Mouse (Mus musculus) cerebellum, adult 2 months (tissue): ENCODE data around the gene Myl3. TPM values are rescaled to one million over a fixed set of nuclear protein-coding genes. Genes with fewer than 3 reads are reported as not detected.

Experiments
- DNase-seq, 2 experiments: peaks; one replicate each; pipeline ENCODE4 v3.0.0; 2021
- H3K27ac ChIP-seq: fragments of 200-500 bp; 2 replicates; pipeline ENCODE4 v1.5.1; 2012; ENCODE audit warnings: low read length, control low read depth, inconsistent platforms; ENCODE audit not compliant: insufficient read depth
- H3K27me3 ChIP-seq: fragments of 200-500 bp; 2 replicates; pipeline ENCODE4 v1.6.1; 2012; ENCODE audit warnings: inconsistent platforms, mild to moderate bottlenecking, low read length, moderate library complexity; ENCODE audit not compliant: control insufficient read depth, insufficient read depth
- H3K4me1 ChIP-seq: fragments of 200-500 bp; 2 replicates; pipeline ENCODE4 v1.6.1; 2011; ENCODE audit warnings: low read length; ENCODE audit not compliant: control insufficient read depth, insufficient read depth
- H3K4me3 ChIP-seq: fragments of 200-500 bp; replicated peaks from 2 replicates; pipeline ENCODE3; 2011; ENCODE audit warnings: mild to moderate bottlenecking, low read depth, low read length, control low read depth; ENCODE audit not compliant: insufficient read depth
- CTCF ChIP-seq: fragments of 200-500 bp; IDR thresholded peaks from 2 replicates; pipeline ENCODE4 v1.5.1; 2011; ENCODE audit warnings: low read depth, mild to moderate bottlenecking, control low read depth, low read length, moderate library complexity, borderline replicate concordance; ENCODE audit not compliant: insufficient read depth
- POLR2A ChIP-seq: fragments of 200-500 bp; IDR thresholded peaks from 2 replicates; pipeline ENCODE4 v1.6.1; 2011; ENCODE audit warnings: low read length, control low read depth, borderline replicate concordance; ENCODE audit not compliant: insufficient read depth
- WGBS: fragments of 180-500 bp; shearing (Covaris S2); methylation state at CpG from one replicate; pipeline ENCODE4 v1.1.7; 2018; 5-methylcytosine and 5-hydroxymethylcytosine counted together
- polyA plus RNA-seq: library from polyadenylated mRNA; depleted of rRNA; stranded (reverse); fragments of >200 nt; gene quantifications from 2 replicates; pipeline ENCODE4 v1.2.3, GENCODE M21; 2012

Gene Myl3
- polyA plus RNA-seq, 1 experiment, result 0.51 TPM

GRCm38 (mm10) chr9:110757816-110758215 is 16.2 kb downstream of the Myl3 start:
- Histone ChIP-seq H3K4me1 (peaks cover 12% of the 10 kb centered on the region), H3K27me3 (no peaks in the 10 kb centered on the region), H3K4me3 (no peak overlapping the region), H3K27ac (no peak overlapping the region)
- 70% methylated on average over 5 of the region's 5 CpGs for WGBS
- DNase-seq, result no peak
- no peak for TF ChIP-seq CTCF
- no peak for TF ChIP-seq POLR2A

DNA sequence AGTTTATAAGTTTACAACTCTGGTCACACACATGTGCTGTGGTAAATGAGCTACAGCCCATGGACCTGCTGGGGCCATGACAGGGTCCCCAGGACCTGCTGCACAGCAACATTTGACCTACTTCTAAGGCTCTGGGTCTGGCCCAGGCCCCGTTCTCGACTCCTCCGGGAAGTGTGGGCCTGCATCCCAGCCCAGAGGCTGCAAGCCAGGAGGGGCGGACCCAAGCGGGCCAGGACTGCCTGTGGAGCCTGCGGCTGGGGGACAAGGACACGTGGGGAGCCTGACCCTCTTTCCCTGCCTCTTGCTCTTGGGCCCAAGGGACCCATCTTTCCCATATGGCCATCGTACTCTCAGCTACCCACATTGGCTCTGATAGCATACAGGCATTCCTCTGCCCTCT is 16.9 kb downstream of the Myl3 start:
- DNase-seq, result peak; percentile 35 to 39
- WGBS, result 8% methylated on average over 8 of the region's 8 CpGs
- no peak overlapping the region for H3K27ac ChIP-seq
- TF ChIP-seq CTCF, result no peak
- no peak for TF ChIP-seq POLR2A
- H3K4me3 ChIP-seq, result no peak overlapping the region
- H3K27me3 ChIP-seq, result no peaks in the 10 kb centered on the region
- H3K4me1 ChIP-seq, result peaks cover 12% of the 10 kb centered on the region

DNA sequence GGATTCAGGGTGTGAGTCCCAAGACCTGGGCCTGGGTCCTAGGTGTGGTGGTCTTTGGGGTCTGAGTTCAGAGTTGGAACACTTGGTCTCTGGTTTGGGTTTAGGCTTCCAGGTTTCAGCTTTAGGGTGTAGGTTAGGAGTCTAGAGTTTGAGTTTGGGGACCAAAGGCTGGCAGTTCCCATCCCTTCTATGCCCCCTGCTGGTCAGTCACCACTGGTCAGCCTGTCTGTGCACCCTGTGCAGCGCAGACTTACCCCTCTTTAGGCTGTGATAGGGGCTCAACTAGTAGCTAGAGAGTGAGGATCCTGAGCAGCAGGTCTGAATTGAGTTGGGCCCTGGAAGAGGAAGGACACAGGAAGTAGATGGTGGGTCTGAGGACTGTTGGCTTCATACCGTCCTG is 17.6 kb downstream of the Myl3 start:
- Histone ChIP-seq H3K27me3 (no peaks in the 10 kb centered on the region), H3K4me1 (peaks cover 12% of the 10 kb centered on the region), H3K27ac (no peak overlapping the region), H3K4me3 (no peak overlapping the region)
- DNase-seq, result no peak
- WGBS, result 91% methylated on average over 2 of the region's 2 CpGs
- TF ChIP-seq POLR2A (no peak), CTCF (peak; percentile 38; the same call in 1 of the 2 replicates)

DNA sequence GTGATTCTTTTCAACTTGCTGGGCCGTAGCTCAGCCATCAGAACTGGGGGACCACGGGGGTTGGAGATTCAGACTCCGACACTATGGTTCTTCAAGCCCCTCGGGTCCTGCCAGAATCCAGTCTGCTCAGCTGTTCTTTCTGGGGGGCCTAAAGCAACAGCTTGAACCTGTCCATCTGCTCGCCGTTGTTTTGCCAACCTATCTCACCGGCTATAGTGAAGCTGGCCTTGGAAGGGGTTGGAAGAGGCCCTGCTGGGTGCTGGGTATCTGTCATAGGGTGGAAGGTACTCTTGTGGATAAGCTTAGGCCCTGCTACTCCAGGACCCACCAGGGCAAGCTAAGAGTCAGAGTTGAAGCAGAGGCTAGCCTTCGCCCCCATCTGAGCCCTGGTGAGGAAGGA is 19.2 kb downstream of the Myl3 start:
- Histone ChIP-seq H3K27me3 (no peaks in the 10 kb centered on the region), H3K27ac (no peak overlapping the region), H3K4me1 (peaks cover 12% of the 10 kb centered on the region), H3K4me3 (no peak overlapping the region)
- DNase-seq, result no peak
- 35% methylated on average over 8 of the region's 8 CpGs for WGBS
- TF ChIP-seq CTCF, result no peak
- no peak for TF ChIP-seq POLR2A

GRCm38 (mm10) chr9:110762763-110763162 is 21.1 kb downstream of the Myl3 start:
- Histone ChIP-seq H3K27ac (no peak overlapping the region), H3K4me1 (peaks cover 12% of the 10 kb centered on the region), H3K27me3 (no peaks in the 10 kb centered on the region), H3K4me3 (no peak overlapping the region)
- 86% methylated on average over 10 of the region's 10 CpGs for WGBS
- no peak for DNase-seq
- no peak for TF ChIP-seq POLR2A
- no peak for TF ChIP-seq CTCF

DNA sequence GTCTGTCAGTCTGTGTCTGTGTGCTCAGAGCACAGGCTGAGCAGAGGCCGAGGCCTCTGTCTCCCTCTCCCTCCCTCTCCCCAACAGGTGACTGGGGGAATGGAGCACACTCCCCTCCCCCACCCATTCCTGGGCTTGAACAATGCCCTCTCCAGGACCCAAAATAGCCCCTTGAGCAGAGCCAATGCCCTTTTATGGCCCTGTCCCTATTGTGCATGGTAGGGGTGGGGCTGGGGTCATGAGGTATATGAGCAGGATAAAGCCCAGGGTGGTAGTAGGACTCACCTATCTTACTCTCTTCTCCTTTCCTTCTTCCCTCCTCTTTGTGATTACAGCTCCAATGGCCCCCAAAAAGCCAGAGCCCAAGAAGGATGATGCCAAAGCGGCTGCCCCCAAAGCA is 21.7 kb downstream of the Myl3 start:
- Histone ChIP-seq H3K27me3 (no peaks in the 10 kb centered on the region), H3K4me1 (peaks cover 11% of the 10 kb centered on the region), H3K4me3 (no peak overlapping the region), H3K27ac (no peak overlapping the region)
- WGBS, result 88% methylated on average over 2 of the region's 2 CpGs
- TF ChIP-seq POLR2A, result no peak
- TF ChIP-seq CTCF, result no peak
- DNase-seq, result no peak

DNA sequence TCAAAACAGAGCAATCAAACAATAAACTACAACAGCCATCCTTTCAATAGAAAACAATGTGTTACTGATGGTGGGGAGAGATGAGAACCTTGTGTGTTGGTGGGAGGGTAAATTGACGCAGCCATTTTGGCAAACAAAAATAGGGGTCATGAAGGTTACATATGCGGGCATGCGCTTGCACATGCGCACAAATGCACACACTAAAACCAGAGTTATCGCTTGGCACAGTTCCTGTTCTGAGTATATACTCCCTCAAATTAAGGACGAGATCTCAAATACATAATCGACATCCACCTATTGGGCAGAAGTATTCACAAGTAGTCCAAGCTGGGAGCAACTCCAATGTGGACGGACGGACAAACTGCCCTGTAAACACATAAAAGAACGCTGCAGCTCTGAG is 30.7 kb downstream of the Myl3 start:
- no peak for DNase-seq
- TF ChIP-seq CTCF (no peak), POLR2A (no peak)
- Histone ChIP-seq H3K27me3 (no peaks in the 10 kb centered on the region), H3K4me1 (no peaks in the 10 kb centered on the region), H3K27ac (no peak overlapping the region), H3K4me3 (no peak overlapping the region)
- WGBS, result 88% methylated on average over 10 of the region's 10 CpGs

- no peaks in the 10 kb centered on the region for H3K4me1 ChIP-seq
- H3K27ac ChIP-seq, result no peak overlapping the region
- TF ChIP-seq CTCF, result no peak
- TF ChIP-seq POLR2A, result no peak
- DNase-seq, result no peak
- no peak overlapping the region for H3K4me3 ChIP-seq
- H3K27me3 ChIP-seq, result no peaks in the 10 kb centered on the region
- 52% methylated on average over 15 of the region's 15 CpGs for WGBS
These were observed 33.0 kb downstream of the Myl3 start for GRCm38 (mm10) chr9:110774403-110775268.
